Mouse (Mus musculus) liver, adult (tissue): ENCODE results near the gene Gm28230.

Experiments used
- GATA4 ChIP-seq: IDR thresholded peaks from 2 replicates; pipeline ENCODE4 v1.6.1; 2014; ENCODE audit warnings: mild to moderate bottlenecking, low read length; ENCODE audit not compliant: insufficient replicate concordance

Gm28230 gene

DNA sequence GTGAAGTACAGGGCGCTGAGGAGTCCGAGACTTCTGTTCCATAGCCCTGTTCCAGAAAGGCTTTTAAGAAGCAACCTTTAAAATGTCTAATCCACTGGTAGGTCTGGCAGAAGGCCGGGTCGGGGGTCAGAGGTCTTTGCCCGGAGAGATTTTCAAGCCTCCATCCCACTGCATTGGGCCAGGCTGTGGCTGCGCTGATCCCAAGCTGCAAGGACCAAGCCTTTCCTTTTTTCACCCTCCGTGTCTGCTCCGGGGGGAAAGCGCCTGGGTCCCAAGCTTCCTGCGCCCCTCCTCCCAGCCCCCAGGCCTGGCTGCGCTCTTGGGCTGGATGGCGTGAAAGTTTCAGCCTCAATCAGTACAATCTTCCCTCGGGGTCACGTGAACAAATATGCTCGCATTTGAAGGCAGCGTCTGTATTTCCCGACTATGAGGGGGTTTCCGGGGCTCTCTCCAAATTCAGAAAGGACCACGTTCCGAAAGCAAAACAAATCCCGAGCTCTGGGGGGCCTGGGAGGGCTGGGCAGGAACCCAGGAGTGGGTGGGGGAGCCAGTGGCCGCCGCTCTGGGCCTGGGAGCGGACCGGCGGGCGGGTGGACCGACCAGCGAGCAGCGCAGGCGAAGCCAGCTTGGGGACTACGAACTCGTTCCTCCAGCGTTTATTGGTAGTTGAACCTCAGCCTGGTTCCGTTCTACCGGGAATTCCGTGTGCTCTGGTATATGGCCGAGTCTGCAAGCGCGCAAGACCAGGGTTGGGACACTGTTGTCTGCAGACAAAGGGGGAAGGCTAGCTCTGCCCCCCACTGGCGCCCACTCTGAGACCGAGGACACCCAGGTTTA, 9.5 kb downstream of the Gm28230 start:
- TF ChIP-seq GATA4 = no peak

DNA sequence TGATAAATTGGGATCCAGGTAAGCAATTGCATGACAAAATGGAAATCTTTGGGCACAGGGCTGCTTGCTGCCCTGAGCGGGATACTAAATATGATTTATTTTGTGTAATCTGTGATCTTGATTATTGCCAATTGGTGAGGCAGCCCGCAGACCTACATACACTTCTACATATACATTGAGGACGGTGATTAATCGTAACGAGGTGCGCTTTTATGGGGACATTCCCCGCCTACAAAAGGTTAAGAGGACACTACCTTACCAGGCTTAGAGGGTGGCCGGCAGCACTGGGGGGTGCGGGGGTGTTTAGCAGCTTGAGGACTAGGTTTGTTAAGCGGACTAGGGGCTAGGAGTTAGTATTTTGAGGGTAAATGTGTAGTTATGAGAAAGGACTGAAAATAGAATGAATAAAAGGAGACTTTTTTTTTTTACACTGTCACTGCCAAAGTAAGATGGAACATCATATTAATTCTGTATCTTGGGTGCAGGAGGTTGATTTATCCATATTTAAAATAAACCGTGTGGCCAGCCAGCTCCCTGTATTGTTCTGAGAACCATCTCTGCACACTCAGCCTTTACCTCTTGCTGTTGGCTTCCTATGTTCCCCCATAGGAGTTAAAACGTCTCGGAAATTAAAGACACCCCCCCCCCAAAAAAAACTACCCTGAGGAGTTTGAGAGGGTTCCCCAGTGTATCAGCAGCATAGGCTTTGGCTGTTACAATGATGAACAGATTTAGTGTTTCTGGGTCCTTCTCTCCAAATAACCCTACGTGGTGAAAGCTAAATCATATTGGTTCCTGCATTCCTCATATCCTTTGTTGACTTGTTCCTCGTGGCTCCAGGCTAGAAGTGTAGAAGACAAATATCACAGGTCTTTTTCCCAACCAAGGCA, 10.4 kb downstream of the Gm28230 start:
- TF ChIP-seq GATA4 = no peak

DNA sequence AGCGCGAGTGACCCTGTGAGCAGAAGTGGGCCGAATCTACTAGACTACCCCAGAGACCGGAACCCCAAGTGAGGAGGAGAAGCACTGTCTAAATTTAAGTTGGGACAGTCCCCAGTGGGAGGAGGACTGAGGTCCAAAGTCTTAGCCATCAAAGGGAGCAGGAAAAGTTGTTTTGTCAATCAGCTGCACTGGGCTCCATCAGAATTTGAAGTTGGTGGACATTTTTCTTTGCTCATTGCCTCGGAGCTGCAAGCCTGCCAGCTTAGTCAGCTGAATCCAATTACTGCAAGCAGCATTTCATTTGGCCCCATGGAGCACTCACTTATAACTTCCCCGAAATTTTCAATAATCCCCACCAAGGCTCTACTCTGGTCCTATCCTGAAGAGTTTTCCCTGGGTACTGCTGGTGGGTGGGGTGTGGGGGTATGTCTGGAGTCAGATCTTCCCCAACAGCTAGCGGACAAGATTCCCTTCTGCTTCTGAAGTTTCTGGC, 11.1 kb downstream of the Gm28230 start:
- TF ChIP-seq GATA4 = no peak

DNA sequence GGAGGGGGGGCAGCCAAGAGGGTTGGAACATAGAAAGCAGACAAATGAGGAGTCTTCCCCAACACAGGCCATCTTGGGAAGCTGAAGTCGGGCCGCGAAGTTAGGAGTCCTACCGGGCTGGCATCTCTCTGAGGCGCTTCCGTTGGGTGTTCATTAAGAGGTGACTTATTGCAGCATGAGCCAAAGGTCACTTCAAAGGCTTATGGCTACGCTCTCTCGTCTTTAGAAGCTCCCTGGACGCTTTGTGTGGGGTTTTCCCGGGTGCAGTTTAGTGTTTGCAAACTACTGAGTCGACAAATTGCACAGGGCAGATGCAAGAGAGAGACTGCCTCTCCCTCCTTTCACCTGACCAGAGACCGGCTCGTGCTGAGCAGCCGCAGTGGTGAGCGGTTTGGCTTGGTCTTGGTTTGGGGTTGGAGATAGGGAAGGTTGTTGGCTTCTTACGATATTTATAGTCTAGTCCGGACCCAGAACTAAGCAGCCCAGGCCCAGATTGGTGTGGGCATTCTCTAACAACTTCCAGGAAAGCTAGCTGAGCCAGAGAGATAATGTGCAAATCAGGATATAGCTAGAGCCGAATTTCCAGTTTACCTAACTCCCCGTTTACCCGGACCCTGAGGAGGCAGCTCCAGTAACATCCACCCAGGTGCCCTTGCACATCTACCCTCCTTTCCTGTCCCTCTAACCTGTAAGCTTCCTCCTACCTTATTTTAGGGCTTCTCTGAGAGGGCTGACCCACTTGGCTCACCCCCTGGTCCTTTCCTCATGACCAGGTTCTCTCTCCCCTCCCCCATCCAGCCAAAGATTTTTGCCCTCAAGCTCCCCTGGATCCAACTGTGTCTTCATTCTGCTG, 12.3 kb downstream of the Gm28230 start:
- TF ChIP-seq GATA4 = no peak

DNA sequence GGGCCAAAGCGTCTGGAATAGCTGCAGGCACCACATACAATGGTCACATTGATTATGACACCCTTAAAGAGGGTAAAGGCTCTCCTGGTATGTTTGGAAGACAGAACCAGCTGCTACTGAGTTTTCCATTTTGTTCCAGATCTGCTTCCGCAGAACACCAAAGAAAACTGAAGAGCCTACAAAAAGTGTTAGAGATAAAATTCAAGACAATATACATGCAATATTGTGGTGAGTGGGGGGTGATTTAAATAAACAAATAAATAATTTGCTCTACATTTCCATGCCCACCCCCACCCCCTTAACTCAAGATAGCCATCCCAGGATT, 12.9 kb downstream of the Gm28230 start:
- no peak for TF ChIP-seq GATA4

DNA sequence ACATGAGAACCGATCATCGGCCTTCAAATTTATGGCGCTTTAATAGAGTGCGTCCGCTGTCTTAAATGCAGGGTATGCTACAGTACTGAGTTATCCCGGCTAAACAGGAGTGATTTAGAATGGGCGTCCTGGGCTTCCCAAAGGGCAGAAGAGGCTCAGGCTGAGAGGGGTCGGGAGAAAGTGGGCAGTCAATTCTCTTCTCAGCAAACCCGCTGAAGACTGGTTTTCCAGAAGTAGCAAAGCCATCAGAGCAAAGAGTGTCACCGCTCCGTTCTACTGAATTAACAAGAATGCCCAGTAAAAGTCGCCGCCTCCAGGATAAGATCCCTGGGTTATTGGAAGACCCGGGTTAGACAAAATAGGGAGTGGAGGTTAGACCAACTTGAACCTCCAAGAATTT, 13.3 kb downstream of the Gm28230 start:
- no peak for TF ChIP-seq GATA4

DNA sequence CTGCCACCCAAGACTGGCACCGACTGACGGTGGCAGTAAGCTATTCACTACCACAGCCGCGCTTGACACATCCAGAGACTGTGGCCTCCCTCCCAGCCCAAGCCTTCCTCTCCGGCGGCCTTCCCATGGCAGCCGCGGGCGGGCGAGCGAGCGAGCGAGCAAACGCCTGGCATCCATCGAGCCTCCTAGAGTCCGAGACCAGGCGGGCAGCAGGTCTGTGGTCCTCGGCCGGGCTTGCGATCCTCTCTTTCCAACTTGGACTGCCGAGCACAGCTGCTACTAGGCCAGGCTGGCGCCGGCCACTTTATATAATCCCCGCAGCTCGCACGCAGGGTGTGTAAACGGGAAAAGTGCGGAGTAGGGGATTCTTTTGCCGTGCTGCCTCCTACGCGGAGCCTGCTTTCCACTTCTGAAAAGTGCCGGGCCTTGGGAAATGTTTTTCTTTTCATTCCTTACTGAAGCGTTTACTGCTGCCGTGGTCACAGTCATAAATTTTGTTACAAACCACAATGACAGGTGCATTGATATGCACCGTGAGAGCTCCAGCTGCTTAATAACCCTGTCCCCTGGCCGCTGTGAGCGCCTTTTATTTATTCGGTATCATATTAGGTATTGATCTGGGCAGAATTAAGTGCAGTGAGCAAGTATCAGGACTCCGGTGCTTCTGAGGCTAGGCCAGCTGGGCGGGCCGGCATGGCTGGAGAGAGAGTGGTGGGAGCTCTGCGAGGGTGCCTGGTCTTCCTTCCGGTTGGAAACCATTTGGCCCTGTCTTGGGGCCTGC, 14.0 kb downstream of the Gm28230 start:
- no peak for TF ChIP-seq GATA4

DNA sequence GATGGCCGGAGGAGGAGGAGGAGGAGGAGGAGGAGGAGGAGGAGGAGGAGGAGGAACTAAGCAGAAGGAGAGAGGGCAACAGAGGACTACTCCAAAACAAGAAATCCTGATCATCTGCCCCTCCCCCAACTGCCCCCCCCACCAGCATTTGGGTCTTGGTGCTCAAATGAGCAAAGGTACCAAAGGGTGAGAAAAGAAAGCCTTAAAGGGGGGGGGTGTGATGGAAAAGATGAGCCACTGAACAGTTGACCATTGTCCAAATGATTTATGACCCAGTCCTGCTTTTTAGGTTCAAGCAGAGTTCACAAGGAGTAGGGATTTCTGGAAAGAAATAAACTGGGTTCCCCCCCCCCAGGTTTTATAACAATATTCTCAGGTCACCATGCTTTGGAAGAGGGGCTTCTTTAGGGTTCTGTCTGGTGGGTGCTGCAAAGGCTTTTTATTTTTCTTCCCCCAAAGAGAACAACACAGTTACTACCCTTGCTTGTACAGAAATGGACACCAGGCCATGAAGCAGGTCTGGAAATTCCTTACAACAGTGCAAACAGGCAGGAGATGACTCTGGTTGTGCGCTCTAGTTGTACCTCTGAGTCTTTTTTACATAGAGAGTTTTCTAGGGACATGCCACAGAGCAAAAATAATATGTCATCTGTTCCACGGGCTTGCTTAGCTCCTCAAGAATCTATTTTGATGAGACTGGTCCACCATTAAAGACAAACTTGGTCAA, 14.9 kb downstream of the Gm28230 start:
- TF ChIP-seq GATA4 = no peak

DNA sequence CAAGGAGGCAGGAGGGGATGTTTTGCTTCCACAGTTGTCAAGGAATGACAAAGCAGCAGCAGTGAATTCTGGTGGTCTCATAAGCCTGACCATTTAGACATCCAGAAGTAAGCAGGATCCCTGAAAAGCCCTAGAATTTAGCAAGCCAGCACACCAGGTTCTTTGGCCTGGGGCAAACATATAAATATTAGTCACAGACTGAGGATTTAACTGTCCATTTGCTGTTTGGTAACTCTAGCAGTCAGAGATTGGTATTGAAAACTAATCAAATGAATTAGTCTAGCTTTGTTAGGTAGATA, 15.4 kb downstream of the Gm28230 start:
- TF ChIP-seq GATA4 = no peak

DNA sequence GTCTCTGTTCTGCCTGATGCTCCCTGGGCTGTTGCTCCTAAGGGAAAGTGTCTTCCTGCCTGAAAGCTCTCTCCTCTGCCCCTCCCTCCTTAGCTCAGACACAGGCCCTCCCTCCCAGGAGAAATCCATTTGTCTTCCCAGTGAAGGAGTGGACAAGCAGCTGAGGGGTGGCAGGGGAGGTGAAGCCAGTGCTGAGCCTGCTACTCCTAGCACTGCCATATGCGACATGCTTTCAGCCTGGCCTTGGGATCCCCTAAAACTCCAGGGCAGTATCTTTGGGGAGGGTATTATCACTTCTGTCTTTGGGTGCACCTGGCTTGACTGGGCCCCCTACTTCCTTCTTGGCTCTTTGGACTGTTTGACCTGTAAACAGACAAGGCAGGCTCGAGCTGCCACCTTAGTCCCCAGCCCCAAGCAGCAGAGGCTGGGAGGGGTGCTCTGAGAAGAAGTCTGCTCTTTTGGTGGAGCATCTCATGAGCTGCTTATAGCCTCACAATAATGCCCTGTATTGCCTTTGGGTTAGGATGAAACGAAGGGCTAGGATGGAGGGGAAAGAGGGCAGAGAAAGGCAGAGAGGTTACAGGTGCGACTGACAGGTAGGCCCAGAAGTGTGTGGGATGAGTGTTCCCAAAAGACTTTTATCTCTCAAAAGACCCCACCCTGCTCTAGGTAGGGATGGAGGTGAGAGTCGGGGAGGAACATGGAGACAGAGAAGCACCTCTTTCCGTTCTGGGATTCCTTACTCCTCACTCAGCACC, 19.2 kb downstream of the Gm28230 start:
- TF ChIP-seq GATA4 = no peak

DNA sequence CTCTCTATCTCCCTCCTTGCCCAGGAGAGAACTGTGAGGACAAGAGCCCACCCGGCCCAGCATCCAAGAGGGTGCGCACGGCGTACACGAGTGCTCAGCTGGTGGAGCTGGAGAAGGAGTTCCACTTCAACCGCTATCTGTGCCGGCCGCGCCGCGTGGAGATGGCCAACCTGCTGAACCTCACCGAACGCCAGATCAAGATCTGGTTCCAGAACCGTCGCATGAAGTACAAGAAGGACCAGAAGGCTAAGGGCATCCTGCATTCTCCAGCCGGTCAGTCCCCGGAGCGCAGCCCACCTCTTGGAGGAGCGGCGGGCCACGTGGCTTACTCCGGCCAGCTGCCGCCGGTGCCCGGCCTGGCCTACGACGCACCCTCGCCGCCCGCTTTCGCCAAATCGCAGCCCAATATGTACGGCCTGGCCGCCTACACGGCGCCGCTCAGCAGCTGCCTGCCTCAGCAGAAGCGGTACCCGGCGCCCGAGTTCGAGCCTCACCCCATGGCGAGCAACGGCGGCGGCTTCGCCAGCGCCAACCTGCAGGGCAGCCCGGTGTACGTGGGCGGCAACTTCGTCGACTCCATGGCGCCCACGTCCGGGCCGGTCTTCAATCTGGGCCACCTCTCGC, 19.9 kb downstream of the Gm28230 start:
- TF ChIP-seq GATA4 = no peak

DNA sequence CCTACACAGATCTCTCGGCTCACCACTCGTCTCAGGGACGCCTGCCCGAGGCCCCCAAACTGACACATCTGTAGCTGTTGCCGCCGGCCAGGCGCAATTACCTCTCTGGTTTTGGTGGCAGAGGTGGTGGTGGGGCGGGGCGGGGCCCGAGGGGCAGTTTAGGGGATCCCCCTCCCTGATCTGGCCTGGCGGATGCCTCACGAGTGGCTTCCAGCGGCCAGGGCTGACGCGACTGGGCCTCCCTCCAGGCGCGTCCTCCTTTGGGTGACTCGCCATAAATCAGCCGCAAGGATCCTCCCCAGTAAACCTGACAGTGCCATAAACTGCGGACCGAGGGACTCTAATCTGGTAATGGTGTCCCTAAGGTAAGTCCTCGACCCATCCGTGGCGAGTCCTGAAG, 20.5 kb downstream of the Gm28230 start:
- no peak for TF ChIP-seq GATA4

DNA sequence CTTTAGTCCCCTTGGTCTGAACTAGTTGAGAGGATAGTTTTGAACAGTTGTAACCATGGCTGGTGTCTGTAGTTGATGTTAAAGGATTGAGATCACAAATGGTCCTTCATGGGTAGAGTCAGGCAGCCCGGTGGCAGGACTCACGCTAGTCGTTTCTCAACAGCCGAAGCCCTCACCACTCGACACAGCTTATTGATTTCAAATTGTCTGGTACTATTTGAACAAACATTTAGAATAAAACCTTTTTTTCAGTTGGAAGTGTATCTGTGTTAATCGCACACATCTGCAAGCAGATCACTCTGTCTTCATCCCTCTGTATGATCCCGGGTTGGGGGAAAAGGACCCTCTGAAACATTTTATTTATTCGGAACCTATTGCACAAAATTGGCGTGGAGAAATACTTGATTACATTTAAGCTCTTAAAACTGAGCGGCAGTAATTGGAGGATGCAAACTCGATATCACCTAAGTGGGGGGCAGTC, 21.2 kb downstream of the Gm28230 start:
- TF ChIP-seq GATA4 = no peak

DNA sequence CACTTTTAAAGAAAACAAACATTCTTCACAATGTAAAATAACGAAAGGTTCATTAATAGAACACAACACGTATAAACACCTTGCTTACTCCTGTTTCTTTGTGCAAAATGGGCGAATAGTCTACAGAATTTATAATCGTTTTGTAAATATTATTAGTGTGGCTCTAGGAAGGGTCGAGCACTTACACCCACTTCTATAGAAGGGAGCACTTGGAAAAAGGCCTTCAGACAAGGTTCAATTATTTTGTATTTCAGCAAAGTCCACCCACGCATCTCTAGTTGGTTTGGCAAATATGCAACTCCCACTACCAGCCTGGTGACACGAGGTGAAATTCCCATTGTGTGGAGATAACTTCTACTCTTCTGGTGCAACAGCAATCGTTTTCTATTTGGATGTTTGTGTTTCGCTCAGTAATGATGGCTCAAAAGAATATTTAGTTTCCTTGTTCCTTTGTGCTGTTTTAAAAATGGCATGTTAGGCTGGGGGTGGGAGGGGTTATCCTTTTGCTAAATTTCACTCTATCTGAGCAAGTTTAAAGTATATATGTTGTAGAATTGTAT, 22.0 kb downstream of the Gm28230 start:
- TF ChIP-seq GATA4 = no peak
